Mouse (Mus musculus): ENCODE measurements around the gene Sorbs1.
A peak's percentile ranks its signal among the peaks of the same experiment; 100 is the strongest.

The Sorbs1 gene

GRCm38 (mm10) chr19:40305456-40305855 lies 208.1 kb downstream of the Sorbs1 start:
- DNase-seq (ENCODE audit: low read depth, low spot score), result no peak

DNA sequence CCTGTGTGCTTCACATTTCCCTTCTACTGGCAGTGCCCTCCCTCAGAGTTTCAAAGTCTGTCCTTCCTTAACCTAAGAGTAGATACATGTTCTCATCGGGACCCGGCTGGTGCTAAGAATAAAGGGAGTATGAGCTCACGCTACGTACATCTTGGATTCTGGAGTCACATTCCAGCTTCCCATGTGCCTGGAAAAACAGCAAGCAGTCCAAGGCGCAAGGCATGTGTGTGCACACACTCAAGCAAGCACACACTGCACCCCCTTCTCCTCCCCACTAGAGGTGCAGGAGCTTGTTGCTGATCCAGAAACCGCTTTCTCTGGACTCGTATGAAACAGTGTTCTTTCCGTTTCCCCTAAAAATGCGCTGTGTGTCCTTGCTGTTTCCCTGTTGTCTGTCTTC lies 210.7 kb downstream of the Sorbs1 start:
- no peak for DNase-seq (ENCODE audit: low read depth, low spot score)

DNA sequence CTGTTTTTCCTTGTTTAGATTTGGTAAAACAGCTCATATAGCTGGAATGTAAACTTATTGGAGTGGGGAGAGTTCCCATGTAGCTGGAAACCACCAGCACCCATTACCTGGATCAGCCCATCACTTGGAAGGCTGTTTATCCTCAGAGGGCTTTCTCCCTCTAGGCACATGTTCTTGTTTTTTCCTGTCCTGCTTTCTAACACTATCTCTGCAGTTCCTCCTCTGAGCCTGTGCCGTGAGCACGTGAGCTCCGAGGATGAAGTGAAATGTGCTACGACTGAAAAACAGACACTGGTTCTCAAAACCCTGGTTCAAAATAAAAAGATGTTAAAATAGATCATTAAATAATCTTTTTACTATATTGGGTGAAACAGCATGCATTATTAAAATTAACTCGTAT lies 211.1 kb downstream of the Sorbs1 start:
- no peak for DNase-seq (ENCODE audit: low read depth, low spot score)

DNA sequence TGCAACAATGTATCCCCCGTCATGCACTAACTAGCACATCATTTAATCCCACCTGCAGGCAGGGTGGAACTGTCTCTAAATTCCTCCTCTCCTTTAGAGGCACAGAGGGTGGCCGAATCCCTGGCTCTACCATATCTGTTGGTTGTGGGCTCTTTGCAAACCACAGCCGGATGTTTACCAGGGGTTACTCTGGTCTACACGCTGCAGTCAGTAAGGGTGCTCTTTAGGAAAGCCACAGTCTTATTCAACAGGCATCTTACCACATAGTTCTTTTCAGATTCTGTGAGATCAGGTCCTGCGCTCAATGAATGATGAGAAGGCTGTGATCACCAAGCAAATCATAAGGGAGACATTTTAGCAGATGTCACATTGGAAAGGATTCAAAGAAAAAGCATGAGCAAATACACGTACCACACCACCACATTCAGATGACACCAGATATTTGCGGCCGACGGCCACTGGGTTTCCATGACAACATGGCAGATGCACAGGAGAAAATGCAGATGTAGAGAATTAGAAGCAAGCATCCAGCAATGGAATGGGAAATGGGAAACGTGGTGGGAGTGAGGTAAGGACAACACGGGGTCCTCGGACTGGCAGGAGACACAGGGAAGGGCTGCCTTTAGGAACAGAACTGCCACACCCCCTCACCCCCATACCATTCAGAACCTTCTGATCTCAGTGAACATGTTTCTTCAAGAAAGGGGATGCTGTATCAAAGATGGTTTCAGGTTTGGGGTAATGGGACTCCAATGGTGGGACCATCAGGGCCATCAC lies 213.4 kb downstream of the Sorbs1 start:
- peak; percentile 9 for DNase-seq (ENCODE audit: low read depth, low spot score)

GRCm38 (mm10) chr19:40299182-40299581 lies 214.4 kb downstream of the Sorbs1 start:
- no peak for DNase-seq (ENCODE audit: low read depth, low spot score)

- no peak for DNase-seq (ENCODE audit: low read depth, low spot score)
Observed at GRCm38 (mm10) chr19:40298574-40298973, 215.0 kb downstream of the Sorbs1 start.

DNA sequence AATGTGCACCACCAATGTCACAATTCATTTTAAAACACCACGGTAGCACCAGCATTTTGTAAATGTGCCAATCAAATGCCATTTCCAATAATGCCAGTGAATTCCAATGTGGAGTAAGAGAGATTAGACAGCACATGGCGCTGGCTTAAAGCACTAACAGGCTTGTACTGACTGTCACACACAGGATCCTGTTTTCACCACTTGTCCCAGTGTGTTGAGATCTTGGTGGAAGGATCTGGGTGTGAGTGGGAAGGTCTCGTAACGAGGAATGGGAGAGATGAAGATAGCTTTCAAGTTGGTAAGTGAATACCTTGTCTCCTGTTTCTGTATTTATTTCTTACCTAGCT lies 215.8 kb downstream of the Sorbs1 start:
- no peak for DNase-seq (ENCODE audit: low read depth, low spot score)

GRCm38 (mm10) chr19:40297078-40297797 lies 216.3 kb downstream of the Sorbs1 start:
- DNase-seq (ENCODE audit: low read depth, low spot score), result no peak

- no peak for DNase-seq (ENCODE audit: low read depth, low spot score)
Observed at GRCm38 (mm10) chr19:40294231-40294630, 219.3 kb downstream of the Sorbs1 start.

DNA sequence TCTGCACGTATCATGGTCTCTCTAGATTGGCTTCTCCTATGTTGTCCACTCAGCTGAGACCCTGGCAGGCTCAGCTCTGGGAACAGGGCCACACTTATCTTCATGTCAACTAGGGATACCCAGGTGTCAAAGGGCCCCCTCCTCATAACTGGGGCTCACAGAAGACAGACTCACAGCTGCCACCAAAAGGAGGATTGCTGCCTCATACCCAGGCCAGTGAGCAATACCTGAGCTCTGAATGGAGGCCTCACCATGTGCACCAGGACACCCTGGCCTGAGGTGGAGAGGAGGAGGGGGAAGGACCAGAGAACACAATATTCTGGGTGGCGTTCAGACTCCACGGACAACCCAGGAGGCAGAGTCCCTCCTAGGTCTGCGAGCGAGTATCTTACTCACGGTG lies 219.8 kb downstream of the Sorbs1 start:
- no peak for DNase-seq (ENCODE audit: low read depth, low spot score)

DNA sequence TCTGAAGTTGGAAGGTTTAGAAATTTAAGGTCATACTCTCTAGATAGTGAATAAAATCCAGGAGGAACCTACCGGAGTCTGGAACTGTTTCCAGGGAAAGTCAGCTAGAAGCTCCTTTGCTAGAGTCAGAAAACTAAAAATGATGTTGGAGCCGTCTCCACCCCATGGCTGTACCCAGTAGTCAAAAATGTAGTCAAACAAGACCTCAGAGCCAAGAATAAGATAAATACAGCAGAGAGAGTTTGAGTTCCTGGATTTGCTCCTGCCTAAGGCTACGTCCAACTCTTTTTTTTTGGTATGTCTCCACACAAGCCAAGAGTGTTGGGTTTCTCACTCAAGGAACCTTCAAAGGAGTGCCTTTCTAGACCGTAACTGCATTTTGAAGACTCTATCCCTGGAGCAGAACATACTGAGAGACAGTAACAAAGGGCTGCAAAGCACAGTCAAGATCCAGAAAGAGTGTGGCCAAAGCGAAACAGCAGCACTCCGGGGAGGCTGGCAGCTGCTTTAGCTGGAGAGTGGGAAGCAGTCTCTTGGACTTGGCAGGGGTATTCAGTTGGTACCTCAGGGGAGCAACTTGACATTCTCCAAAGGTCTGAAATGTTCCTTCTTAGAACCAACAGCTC lies 223.4 kb downstream of the Sorbs1 start:
- DNase-seq (ENCODE audit: low read depth, low spot score), result no peak

DNA sequence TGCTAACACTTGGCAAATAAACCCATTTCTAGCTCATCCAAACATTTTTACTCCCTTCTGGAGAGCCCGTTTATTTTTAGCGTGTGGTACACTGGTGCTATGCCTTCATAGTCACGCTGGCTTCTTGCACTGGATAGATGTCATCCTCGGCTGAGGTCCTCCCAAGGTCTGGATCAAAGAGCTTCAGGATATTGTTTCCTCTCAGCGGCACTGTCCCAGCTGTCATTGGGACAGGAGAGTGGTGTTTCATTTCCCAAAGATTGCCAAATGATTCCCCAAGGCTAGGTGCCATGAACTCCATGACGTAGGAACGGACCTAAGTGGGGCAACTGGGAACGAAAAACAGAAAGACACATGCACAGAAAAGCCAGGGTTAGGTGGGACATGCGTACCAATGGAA lies 225.2 kb downstream of the Sorbs1 start:
- no peak for DNase-seq (ENCODE audit: low read depth, low spot score)

GRCm38 (mm10) chr19:40284704-40285103 lies 228.9 kb downstream of the Sorbs1 start:
- DNase-seq (ENCODE audit: low read depth, low spot score), result no peak

- DNase-seq (ENCODE audit: low read depth, low spot score), result no peak
Observed at GRCm38 (mm10) chr19:40283415-40283814, 230.2 kb downstream of the Sorbs1 start.

DNA sequence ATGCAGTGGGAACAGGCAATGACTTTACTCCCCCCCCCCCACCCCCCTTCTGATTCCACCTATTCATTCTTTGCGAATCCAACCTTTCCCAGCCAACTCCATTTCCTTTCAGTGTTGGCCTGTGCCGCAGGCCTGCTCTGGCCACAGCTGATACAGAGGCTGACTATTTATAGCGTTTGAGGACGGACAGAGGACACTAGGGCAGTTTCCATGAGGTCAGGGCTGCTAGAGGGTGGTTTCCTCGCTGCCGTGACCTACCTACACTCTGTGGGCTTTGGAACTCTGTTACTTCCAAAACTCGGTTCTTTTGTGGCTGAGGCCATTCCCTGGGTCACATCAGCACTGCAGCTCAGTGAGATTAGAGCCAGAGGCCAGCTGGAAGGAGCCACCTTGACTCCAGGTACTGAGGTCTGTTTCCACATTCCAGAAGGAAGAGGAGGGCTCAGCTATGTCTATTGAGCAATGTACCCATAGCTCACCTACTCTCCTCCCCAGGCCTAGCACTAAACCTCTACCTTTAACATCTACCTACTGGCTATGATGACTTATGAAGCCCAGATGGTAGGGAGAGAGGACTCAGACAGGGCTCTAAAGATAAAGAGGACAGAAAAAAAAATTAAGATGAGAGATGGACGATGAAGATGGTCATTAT lies 235.1 kb downstream of the Sorbs1 start:
- DNase-seq (ENCODE audit: low read depth, low spot score), result no peak

DNA sequence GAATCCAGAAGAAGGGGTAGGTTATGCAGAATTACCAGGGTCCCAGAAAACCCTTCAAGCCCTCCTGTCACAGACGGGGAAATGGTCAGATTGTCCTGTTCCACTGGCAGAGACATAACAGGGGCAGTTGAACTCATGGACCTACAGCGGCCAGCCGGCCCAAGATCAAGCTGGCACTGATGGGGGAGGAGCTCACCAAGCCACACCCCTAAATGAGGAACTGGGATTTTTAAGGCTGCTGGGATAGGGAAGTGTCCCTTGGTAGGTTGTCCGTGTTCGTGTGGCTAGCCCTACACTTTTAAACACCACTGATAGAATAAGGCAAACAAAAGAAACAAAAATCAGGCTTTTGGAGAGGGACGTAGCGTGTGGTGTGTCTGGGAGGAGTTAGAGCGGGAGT lies 236.1 kb downstream of the Sorbs1 start:
- DNase-seq (ENCODE audit: low read depth, low spot score), result no peak

DNA sequence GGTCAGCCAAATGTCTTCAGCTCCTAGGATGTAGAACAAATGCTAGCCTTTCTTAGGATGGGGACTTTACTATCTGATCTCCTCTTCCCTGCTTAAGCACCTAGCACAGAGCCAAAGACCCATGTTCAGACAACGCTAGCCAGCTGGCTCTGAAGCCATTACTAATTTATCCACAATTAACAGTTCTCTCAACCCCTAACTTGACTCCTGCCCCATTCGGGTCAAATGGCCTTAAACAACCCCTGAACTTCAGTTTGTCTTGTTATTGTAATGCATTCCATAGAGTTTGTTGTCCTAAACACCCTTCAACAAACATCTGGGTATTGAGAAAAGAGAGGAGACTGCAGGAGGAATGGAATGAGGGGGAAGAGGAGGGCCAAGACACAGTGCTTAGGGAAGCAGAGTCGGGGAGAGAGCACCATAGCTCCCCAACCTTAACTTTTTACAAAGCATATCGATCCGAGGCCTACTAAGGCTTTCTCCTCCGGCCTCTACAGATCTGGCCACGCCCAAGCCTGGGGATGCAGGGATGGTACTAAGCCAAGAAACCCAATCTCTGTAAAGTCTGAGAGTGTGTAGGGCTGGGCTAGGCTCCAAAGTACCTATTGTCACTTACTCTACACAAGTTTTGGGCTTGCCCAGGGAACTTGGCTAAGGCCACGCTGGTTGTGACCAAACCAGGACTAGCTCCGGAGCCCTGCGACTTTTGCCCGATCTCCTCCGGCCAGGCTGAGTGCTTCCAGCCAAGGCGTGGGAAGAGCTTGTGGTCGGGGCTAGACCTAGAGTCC lies 238.0 kb downstream of the Sorbs1 start:
- no peak for DNase-seq (ENCODE audit: low read depth, low spot score)

DNA sequence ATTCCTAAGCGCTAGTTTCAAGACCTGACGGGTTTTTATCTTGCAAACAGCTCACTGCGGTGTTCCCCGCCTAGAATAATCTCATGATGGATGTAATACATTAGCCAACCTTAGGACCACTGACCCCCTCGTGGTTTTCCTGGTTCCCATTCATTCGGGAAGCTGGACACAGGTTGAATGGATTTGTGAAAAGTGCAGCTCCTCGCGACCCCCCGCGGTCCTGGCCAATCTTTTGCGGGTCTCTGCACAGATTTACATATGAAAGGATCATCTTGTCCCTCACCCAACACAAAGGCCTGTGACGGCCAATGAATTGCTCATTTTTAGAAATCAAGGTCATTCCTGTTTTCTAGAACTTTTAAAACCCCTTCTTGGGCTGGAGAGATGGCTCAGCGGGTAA lies 240.9 kb downstream of the Sorbs1 start:
- no peak for DNase-seq (ENCODE audit: low read depth, low spot score)

DNA sequence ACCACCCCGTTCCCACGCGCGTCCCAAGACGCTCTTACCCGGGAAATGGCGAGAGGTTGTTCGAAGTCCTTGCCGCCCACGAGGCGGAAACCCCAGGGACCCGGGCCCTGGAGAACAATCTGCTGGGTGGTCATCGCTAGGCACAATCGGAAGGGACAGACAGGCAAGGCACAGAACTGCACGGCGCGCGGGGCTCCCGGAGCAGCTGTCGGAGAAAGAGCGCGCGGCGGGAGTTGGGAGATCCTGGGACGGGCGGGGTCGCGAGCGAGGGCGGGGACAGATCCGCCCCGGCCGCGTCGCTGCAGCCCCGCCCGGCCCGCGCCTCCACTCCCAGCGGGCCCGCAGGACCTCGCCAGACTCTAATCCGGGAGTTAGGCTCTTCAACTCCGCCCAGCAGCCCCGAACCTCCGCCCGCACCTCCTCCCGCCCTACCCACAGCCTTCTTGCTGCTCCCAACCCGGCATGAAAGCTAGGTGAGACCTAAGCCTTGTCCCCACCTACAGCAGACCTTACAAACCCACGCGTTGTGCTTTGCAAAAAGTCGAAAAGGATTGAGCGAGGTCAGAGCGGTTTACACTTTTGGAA lies 242.2 kb downstream of the Sorbs1 start, which contains the start of gene Pdlim1:
TSS of gene Pdlim1 (minus strand) at position 535 of the 585 bp plus-strand sequence.
- DNase-seq (ENCODE audit: low read depth, low spot score), result peak; percentile 90

DNA sequence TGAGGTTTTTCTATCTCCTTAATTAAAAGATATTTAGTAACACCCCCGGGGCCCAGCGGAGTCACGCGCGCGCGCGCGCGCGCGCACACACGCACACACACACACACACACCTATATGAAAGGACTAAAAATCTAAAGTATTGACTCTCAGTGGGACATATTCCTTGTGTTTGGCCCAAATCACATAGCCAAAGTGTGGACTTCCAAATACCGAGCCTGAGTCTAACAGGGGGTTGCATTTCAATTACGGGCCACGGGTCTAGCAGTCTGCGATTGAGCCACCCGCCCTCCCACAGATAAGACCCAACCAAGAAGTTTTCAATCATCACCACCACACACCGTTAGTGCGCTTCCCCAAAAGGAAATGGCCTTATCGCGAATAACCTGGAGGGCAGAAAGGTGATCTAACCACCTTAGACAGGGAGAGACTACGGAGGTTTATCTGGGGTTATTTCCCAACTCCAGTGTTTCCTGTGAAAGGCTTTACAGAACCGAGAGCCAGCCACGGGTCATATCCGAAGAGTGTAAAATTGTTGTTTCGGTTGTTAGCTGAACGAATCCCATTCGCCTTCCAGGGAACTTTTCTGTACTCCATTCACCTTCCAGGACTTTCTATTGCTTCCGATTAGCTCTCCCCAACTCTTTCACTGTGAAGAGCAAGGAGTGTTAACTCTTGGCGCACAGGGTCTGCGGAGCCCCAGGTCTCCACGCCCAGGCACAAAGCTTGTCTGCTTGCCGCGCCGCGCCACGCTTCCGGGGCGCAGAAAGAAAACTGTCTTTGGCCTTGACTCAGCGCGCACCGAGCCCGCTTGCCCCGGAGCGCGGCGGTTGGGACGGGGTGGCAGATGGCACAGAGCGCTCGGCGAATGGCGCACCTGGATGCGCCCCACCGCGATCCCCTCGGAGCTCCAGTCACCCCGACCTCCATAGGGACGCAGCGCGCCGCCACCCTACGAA lies 242.9 kb downstream of the Sorbs1 start:
- peak; percentile 80 for DNase-seq (ENCODE audit: low read depth, low spot score)
